Mouse (Mus musculus) testis, adult 2 months (tissue): Measurements from ENCODE around the gene Zscan10.

Experiments
- CTCF ChIP-seq: fragments of 200-500 bp; IDR thresholded peaks from 2 replicates; pipeline ENCODE4 v1.5.1; 2012; ENCODE audit warnings: low read depth, mild to moderate bottlenecking, inconsistent platforms, low read length, moderate library complexity; ENCODE audit not compliant: control insufficient read depth, insufficient read depth, insufficient replicate concordance
- POLR2A ChIP-seq: fragments of 200-500 bp; IDR thresholded peaks from 2 replicates; pipeline ENCODE4 v1.6.1; 2012; ENCODE audit warnings: low read depth, mild to moderate bottlenecking, inconsistent platforms, low read length, moderate library complexity; ENCODE audit not compliant: control insufficient read depth

DNA sequence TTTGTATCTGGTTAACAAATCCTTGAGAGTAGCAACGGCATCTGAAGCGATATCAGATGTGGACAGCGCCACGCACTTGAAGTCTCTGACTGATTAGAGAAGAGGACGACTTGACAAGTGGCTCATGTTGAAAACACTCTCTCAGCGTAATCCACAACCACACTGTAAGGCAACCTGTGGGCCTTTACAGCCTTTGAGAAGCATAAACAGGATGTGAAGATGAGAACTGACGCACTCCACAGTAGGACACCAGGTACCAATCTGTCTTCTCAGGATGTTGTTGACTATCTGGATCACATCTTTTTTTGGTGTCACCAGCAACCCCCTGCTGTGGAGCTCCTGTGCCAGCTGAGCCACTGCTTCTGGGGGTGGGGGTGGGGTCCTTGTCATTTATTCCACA lies 19.7 kb downstream of the Zscan10 start:
- no peak for TF ChIP-seq CTCF
- TF ChIP-seq POLR2A, result no peak
